ENCODE assay signal across 8 mouse cellular contexts in the genomic region with DNA sequence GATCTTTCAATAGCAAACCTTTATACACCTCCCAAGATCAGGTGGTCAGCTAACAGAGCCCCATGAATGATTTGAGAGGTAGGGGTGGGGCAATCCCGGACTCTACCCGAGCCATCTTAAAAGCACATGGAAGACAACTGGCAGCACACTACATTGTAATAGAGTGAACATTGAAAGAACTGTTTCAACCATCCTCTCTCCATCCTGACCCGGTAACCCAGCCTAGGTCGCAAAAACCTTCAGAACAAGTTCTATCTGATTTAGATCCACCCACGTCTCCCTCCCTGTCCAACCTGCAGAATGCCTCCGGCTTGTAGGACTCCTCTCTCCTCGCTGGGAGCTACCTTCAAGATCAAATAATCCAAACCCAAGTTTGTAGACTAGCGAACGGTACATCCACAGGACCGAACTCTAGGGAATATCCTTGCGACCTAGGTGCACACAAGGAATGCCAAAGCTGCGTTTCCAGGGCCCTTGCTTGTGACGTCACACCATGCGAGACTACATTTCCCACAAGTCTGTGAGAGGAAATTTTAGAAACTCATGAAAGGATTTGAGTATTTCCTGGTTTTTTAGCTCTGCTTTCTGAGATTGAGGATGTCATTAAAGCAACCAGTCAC. TPM values are rescaled to one million over a fixed set of nuclear protein-coding genes. Genes with fewer than 3 reads are reported as not detected.
DNase-seq lines count a peak whose midpoint lies in the region; ATAC-seq and TF ChIP-seq lines count a peak whose summit lies in the region.

Gene Zfp72 (minus strand): TSS at position 466 of the 620 bp plus-strand sequence.

- WGBS in bone marrow, adult 2 months, result under 1% methylated on average over 14 of the region's 14 CpGs
- 3% methylated on average over 14 of the region's 14 CpGs for WGBS in heart, embryonic 13.5 days
- WGBS in kidney, postnatal 0 days, result 1% methylated on average over 14 of the region's 14 CpGs
- WGBS in liver, adult 2 months, result 1% methylated on average over 14 of the region's 14 CpGs

- ATAC-seq in heart, embryonic 13.5 days (ENCODE audit: extremely low read depth, insufficient number of reproducible peaks, low FRiP score, low TSS enrichment), result no peak; the same call in 1 of the 2 replicates
- peak; percentile 90 for ATAC-seq in kidney, postnatal 0 days (replicated peaks; ENCODE audit: low FRiP score, low read depth)
- peak; percentile 88 for ATAC-seq in monocyte, adult 5-6 weeks (replicated peaks; ENCODE audit: insufficient number of reproducible peaks, low FRiP score, low TSS enrichment, poor library complexity, severe bottlenecking)

- H3K9me3 ChIP-seq in heart, embryonic 13.5 days, result no peaks in the 10 kb centered on the region
- H3K9me3 ChIP-seq in kidney, postnatal 0 days (replicated peaks; ENCODE audit: low read length), result no peaks in the 10 kb centered on the region

- no peak for TF ChIP-seq CTCF in bone marrow, adult 2 months (IDR thresholded peaks at IDR 0.05; ENCODE audit: control insufficient read depth, insufficient read depth, low read length)
- TF ChIP-seq CTCF in embryonic fibroblast, embryonic 13.5 days (IDR thresholded peaks at IDR 0.05; ENCODE audit: borderline replicate concordance, insufficient read depth, low read length), result no peak
- TF ChIP-seq CTCF in kidney, postnatal 0 days (IDR thresholded peaks at IDR 0.05; ENCODE audit: low read depth), result no peak
- TF ChIP-seq CTCF in liver, adult 2 months (IDR thresholded peaks at IDR 0.05; ENCODE audit: low read depth, low read length), result no peak

- peaks cover 6% of the 10 kb centered on the region for H3K27me3 ChIP-seq in heart, embryonic 13.5 days (replicated peaks)
- H3K27me3 ChIP-seq in kidney, postnatal 0 days (ENCODE audit: insufficient read depth, low read length), result no peaks in the 10 kb centered on the region
- H3K27me3 ChIP-seq in liver, adult 2 months (ENCODE audit: control insufficient read depth, insufficient read depth, low read length), result no peaks in the 10 kb centered on the region
- H3K27me3 ChIP-seq in splenic B cell, adult 2 months (ENCODE audit: control insufficient read depth, insufficient read depth, low read length, poor library complexity, severe bottlenecking), result no peaks in the 10 kb centered on the region

- H3K9ac ChIP-seq in heart, embryonic 13.5 days, result peak within 1 kb of the TSS; percentile 83
- peak within 1 kb of the TSS; percentile 62 for H3K9ac ChIP-seq in kidney, postnatal 0 days (ENCODE audit: low read depth, low read length)
- peak within 1 kb of the TSS; percentile 52 for H3K9ac ChIP-seq in liver, adult 2 months (ENCODE audit: low read depth, low read length)

- no peaks in the 10 kb centered on the region for H3K36me3 ChIP-seq in heart, embryonic 13.5 days
- no peaks in the 10 kb centered on the region for H3K36me3 ChIP-seq in kidney, postnatal 0 days (ENCODE audit: insufficient read depth, low read length)
- no peaks in the 10 kb centered on the region for H3K36me3 ChIP-seq in liver, adult 2 months (ENCODE audit: control insufficient read depth, insufficient read depth, low read length)
- no peaks in the 10 kb centered on the region for H3K36me3 ChIP-seq in splenic B cell, adult 2 months (ENCODE audit: control insufficient read depth, insufficient read depth, low read length, poor library complexity, severe bottlenecking)

- H3K4me2 ChIP-seq in heart, embryonic 13.5 days, result peak within 1 kb of the TSS; percentile 75
- H3K4me2 ChIP-seq in kidney, postnatal 0 days (ENCODE audit: low read length), result peak within 1 kb of the TSS; percentile 59

- TF ChIP-seq POLR2A in bone marrow, adult 2 months (IDR thresholded peaks at IDR 0.05; ENCODE audit: borderline replicate concordance, control insufficient read depth, low read depth, low read length), result no peak
- peak; percentile 79 for TF ChIP-seq POLR2A in embryonic fibroblast, embryonic 13.5 days (IDR thresholded peaks at IDR 0.05; ENCODE audit: low read depth, low read length)
- no peak for TF ChIP-seq POLR2A in liver, adult 2 months (IDR thresholded peaks at IDR 0.05; ENCODE audit: extremely low read depth, insufficient read depth, low read length)

- DNase-seq in B cell, adult 2 months, result peak; percentile 74 to 75
- peak; percentile 90 for DNase-seq in kidney, postnatal 0 days (ENCODE audit: low spot score)
- DNase-seq in liver, adult 2 months (ENCODE audit: extremely low read depth, low read depth, low spot score), result peak; percentile 87
- peak; percentile 72 for DNase-seq in splenic B cell, adult 2 months (ENCODE audit: low read depth, low spot score)

- no peaks in the 10 kb centered on the region; the same call in 1 of the 2 replicates for H3K4me1 ChIP-seq in bone marrow, adult 2 months (ENCODE audit: control insufficient read depth, insufficient read depth, low read length)
- no peaks in the 10 kb centered on the region for H3K4me1 ChIP-seq in embryonic fibroblast, embryonic 13.5 days (ENCODE audit: control insufficient read depth, insufficient read depth, low read length)
- peaks cover 8% of the 10 kb centered on the region for H3K4me1 ChIP-seq in heart, embryonic 13.5 days
- H3K4me1 ChIP-seq in kidney, postnatal 0 days (replicated peaks; ENCODE audit: insufficient read depth, low read length), result no peaks in the 10 kb centered on the region
- H3K4me1 ChIP-seq in liver, adult 2 months (ENCODE audit: control insufficient read depth, insufficient read depth, low read length), result no peaks in the 10 kb centered on the region

- H3K79me2 ChIP-seq in liver, adult 2 months (ENCODE audit: control insufficient read depth, insufficient read depth, low read length), result no peaks in the 10 kb centered on the region

- H3K4me3 ChIP-seq in bone marrow, adult 2 months (replicated peaks; ENCODE audit: control insufficient read depth, low read depth, low read length), result peak within 1 kb of the TSS; percentile 68
- peak within 1 kb of the TSS; percentile 99 for H3K4me3 ChIP-seq in embryonic fibroblast, embryonic 13.5 days (ENCODE audit: insufficient read depth, low read length)
- H3K4me3 ChIP-seq in heart, embryonic 13.5 days, result peak within 1 kb of the TSS; percentile 79
- H3K4me3 ChIP-seq in kidney, postnatal 0 days (replicated peaks; ENCODE audit: low read depth, low read length), result peak within 1 kb of the TSS; percentile 71
- peak within 1 kb of the TSS; percentile 60 for H3K4me3 ChIP-seq in liver, adult 2 months (ENCODE audit: insufficient read depth, low read depth, low read length)

- H3K27ac ChIP-seq in bone marrow, adult 2 months (ENCODE audit: control insufficient read depth, insufficient read depth, low read depth, low read length, poor library complexity), result no peak within 1 kb of the TSS
- H3K27ac ChIP-seq in embryonic fibroblast, embryonic 13.5 days (ENCODE audit: insufficient read depth, low read length), result no peak within 1 kb of the TSS
- no peak within 1 kb of the TSS for H3K27ac ChIP-seq in heart, embryonic 13.5 days (replicated peaks)
- peak within 1 kb of the TSS; percentile 44; the same call in 1 of the 2 replicates for H3K27ac ChIP-seq in kidney, postnatal 0 days
- H3K27ac ChIP-seq in liver, adult 2 months (replicated peaks; ENCODE audit: insufficient read depth, low read depth, low read length), result no peak within 1 kb of the TSS

RNA-seq across cellular contexts. Expression of gene Zfp72, which starts in this region (rescaled TPM):
- 0.40 and 0.72 TPM in 2 replicates for polyA plus RNA-seq in bone marrow, adult 2 months (2011; ENCODE audit: insufficient read depth, insufficient read length, low replicate concordance, missing spikeins)
- 3.0 and 6.1 TPM in 2 replicates for polyA plus RNA-seq in embryonic fibroblast, embryonic 13.5 days (2011; ENCODE audit: insufficient read length, low read depth, missing spikeins)
- 3.1 and 3.8 TPM in 2 replicates for polyA plus RNA-seq in heart, embryonic 13.5 days (2015; fragmentation: Nextera tagmentation; extraction: Ambion mirVana)
- 6.6 and 7.1 TPM in 2 replicates for polyA plus RNA-seq in kidney, postnatal 0 days (2015; fragmentation: Nextera tagmentation; extraction: Ambion mirVana)
- 1.7 and 2.8 TPM in 2 replicates for total RNA-seq in liver, adult 2 months (2014; rRNA removed)
- polyA plus RNA-seq in liver, adult 2 months (2012; rRNA removed), result 0.10 and 0.21 TPM in 2 replicates
- 0.11 to 1.3 TPM (median 0.87 TPM) in 3 replicates for total RNA-seq in monocyte, adult 5-6 weeks (2017)
